Mouse (Mus musculus): ENCODE measurements around the gene Prep. TPM values are rescaled to one million over a fixed set of nuclear protein-coding genes. Genes with fewer than 3 reads are reported as not detected.

Gene Prep
- polyA plus RNA-seq, 1 experiment: 7.0 TPM

- Histone ChIP-seq H3K36me3 (ENCODE audit: control insufficient read depth, insufficient read depth, low read length) (no peaks in the 10 kb centered on the region), H3K4me1 (ENCODE audit: control insufficient read depth, insufficient read depth, low read length) (no peaks in the 10 kb centered on the region), H3K4me3 (ENCODE audit: insufficient read depth, low read depth, low read length) (peak overlapping the region; percentile 24; the same call in 1 of the 2 replicates), H3K27ac (ENCODE audit: insufficient read depth, low read depth, low read length) (no peak overlapping the region), H3K27me3 (replicated peaks; ENCODE audit: control insufficient read depth, insufficient read depth, low read length) (no peaks in the 10 kb centered on the region)
- DNase-seq: peak; percentile 67
- TF ChIP-seq CTCF (conservative IDR thresholded peaks at IDR 0.05; ENCODE audit: insufficient read depth, insufficient read length, low read depth, low read length): no peak
- TF ChIP-seq POLR2A (IDR thresholded peaks at IDR 0.05; ENCODE audit: low read depth, low read length): no peak
- WGBS: 41% methylated on average over 11 of the region's 11 CpGs
Measured at GRCm38 (mm10) chr10:45129105-45129504, 62.1 kb downstream of the Prep start.

- no peak for DNase-seq
- no peak overlapping the region for H3K4me3 ChIP-seq (ENCODE audit: insufficient read depth, low read depth, low read length)
- 91% methylated on average over 6 of the region's 6 CpGs for WGBS
- H3K27ac ChIP-seq (ENCODE audit: insufficient read depth, low read depth, low read length): no peak overlapping the region
- H3K27me3 ChIP-seq (replicated peaks; ENCODE audit: control insufficient read depth, insufficient read depth, low read length): no peaks in the 10 kb centered on the region
- H3K36me3 ChIP-seq (ENCODE audit: control insufficient read depth, insufficient read depth, low read length): no peaks in the 10 kb centered on the region
- TF ChIP-seq POLR2A (IDR thresholded peaks at IDR 0.05; ENCODE audit: low read depth, low read length) (no peak), CTCF (conservative IDR thresholded peaks at IDR 0.05; ENCODE audit: insufficient read depth, insufficient read length, low read depth, low read length) (no peak)
- H3K4me1 ChIP-seq (ENCODE audit: control insufficient read depth, insufficient read depth, low read length): no peaks in the 10 kb centered on the region
Measured at GRCm38 (mm10) chr10:45130004-45130403, 63.0 kb downstream of the Prep start.

GRCm38 (mm10) chr10:45132371-45132770 is 65.4 kb downstream of the Prep start:
- Histone ChIP-seq H3K27me3 (replicated peaks; ENCODE audit: control insufficient read depth, insufficient read depth, low read length) (no peaks in the 10 kb centered on the region), H3K4me1 (ENCODE audit: control insufficient read depth, insufficient read depth, low read length) (no peaks in the 10 kb centered on the region), H3K36me3 (ENCODE audit: control insufficient read depth, insufficient read depth, low read length) (no peaks in the 10 kb centered on the region), H3K27ac (ENCODE audit: insufficient read depth, low read depth, low read length) (no peak overlapping the region), H3K4me3 (ENCODE audit: insufficient read depth, low read depth, low read length) (no peak overlapping the region)
- 71% methylated on average over 4 of the region's 4 CpGs for WGBS
- DNase-seq: peak; percentile 58
- TF ChIP-seq POLR2A (IDR thresholded peaks at IDR 0.05; ENCODE audit: low read depth, low read length): no peak
- TF ChIP-seq CTCF (conservative IDR thresholded peaks at IDR 0.05; ENCODE audit: insufficient read depth, insufficient read length, low read depth, low read length): peak; percentile 73

- Histone ChIP-seq H3K27ac (ENCODE audit: insufficient read depth, low read depth, low read length) (no peak overlapping the region), H3K4me1 (ENCODE audit: control insufficient read depth, insufficient read depth, low read length) (no peaks in the 10 kb centered on the region), H3K36me3 (ENCODE audit: control insufficient read depth, insufficient read depth, low read length) (no peaks in the 10 kb centered on the region), H3K27me3 (replicated peaks; ENCODE audit: control insufficient read depth, insufficient read depth, low read length) (no peaks in the 10 kb centered on the region), H3K4me3 (ENCODE audit: insufficient read depth, low read depth, low read length) (no peak overlapping the region)
- DNase-seq: no peak
- WGBS: 89% methylated on average over 7 of the region's 7 CpGs
- TF ChIP-seq CTCF (conservative IDR thresholded peaks at IDR 0.05; ENCODE audit: insufficient read depth, insufficient read length, low read depth, low read length) (no peak), POLR2A (IDR thresholded peaks at IDR 0.05; ENCODE audit: low read depth, low read length) (no peak)
Measured at GRCm38 (mm10) chr10:45136806-45137205, 69.8 kb downstream of the Prep start.

GRCm38 (mm10) chr10:45139910-45140309 is 72.9 kb downstream of the Prep start:
- Histone ChIP-seq H3K27ac (ENCODE audit: insufficient read depth, low read depth, low read length) (no peak overlapping the region), H3K4me3 (ENCODE audit: insufficient read depth, low read depth, low read length) (no peak overlapping the region), H3K4me1 (ENCODE audit: control insufficient read depth, insufficient read depth, low read length) (no peaks in the 10 kb centered on the region), H3K27me3 (replicated peaks; ENCODE audit: control insufficient read depth, insufficient read depth, low read length) (no peaks in the 10 kb centered on the region), H3K36me3 (ENCODE audit: control insufficient read depth, insufficient read depth, low read length) (no peaks in the 10 kb centered on the region)
- whole genome bisulfite sequencing: 80% methylated on average over 4 of the region's 4 CpGs
- TF ChIP-seq POLR2A (IDR thresholded peaks at IDR 0.05; ENCODE audit: low read depth, low read length) (no peak), CTCF (conservative IDR thresholded peaks at IDR 0.05; ENCODE audit: insufficient read depth, insufficient read length, low read depth, low read length) (no peak)
- no peak for DNase-seq

GRCm38 (mm10) chr10:45140474-45141212 is 73.6 kb downstream of the Prep start:
- no peak for DNase-seq
- H3K4me3 ChIP-seq (ENCODE audit: insufficient read depth, low read depth, low read length): no peak overlapping the region
- H3K36me3 ChIP-seq (ENCODE audit: control insufficient read depth, insufficient read depth, low read length): no peaks in the 10 kb centered on the region
- TF ChIP-seq POLR2A (IDR thresholded peaks at IDR 0.05; ENCODE audit: low read depth, low read length) (no peak), CTCF (conservative IDR thresholded peaks at IDR 0.05; ENCODE audit: insufficient read depth, insufficient read length, low read depth, low read length) (no peak)
- H3K27me3 ChIP-seq (replicated peaks; ENCODE audit: control insufficient read depth, insufficient read depth, low read length): no peaks in the 10 kb centered on the region
- no peaks in the 10 kb centered on the region for H3K4me1 ChIP-seq (ENCODE audit: control insufficient read depth, insufficient read depth, low read length)
- no peak overlapping the region for H3K27ac ChIP-seq (ENCODE audit: insufficient read depth, low read depth, low read length)
- WGBS: 76% methylated on average over 7 of the region's 7 CpGs

DNA sequence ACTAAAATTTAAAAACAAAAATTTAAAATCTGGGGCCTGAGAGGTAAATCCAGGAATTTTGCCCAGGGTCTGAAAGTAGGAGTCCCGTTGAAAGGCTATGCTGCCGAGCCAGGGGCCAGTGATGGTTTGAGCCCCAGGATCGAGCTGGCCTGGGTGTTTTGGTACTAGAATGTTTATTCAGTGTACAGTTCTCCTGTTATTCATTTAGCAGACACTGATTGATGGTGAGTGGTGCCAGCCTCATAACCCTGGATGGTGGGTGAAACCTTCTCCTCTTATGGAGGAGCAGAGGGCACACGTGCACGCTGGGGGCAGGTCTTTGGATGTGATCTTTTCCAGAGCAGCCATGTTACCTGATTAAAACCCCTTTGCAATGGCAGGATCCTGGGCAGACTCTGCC is 75.4 kb downstream of the Prep start:
- Histone ChIP-seq H3K4me1 (ENCODE audit: control insufficient read depth, insufficient read depth, low read length) (no peaks in the 10 kb centered on the region), H3K27ac (ENCODE audit: insufficient read depth, low read depth, low read length) (no peak overlapping the region), H3K4me3 (ENCODE audit: insufficient read depth, low read depth, low read length) (no peak overlapping the region), H3K27me3 (replicated peaks; ENCODE audit: control insufficient read depth, insufficient read depth, low read length) (no peaks in the 10 kb centered on the region), H3K36me3 (ENCODE audit: control insufficient read depth, insufficient read depth, low read length) (no peaks in the 10 kb centered on the region)
- WGBS: 57% methylated on average over 5 of the region's 5 CpGs
- DNase-seq: no peak
- TF ChIP-seq POLR2A (IDR thresholded peaks at IDR 0.05; ENCODE audit: low read depth, low read length) (no peak), CTCF (conservative IDR thresholded peaks at IDR 0.05; ENCODE audit: insufficient read depth, insufficient read length, low read depth, low read length) (no peak)
